Mouse (Mus musculus) midbrain, embryonic 13.5 days (tissue): ENCODE data around the gene Nsmce1. TPM values are rescaled to one million over a fixed set of nuclear protein-coding genes. Genes with fewer than 3 reads are reported as not detected.
A peak's percentile ranks its signal among the peaks of the same experiment; 100 is the strongest.

ENCODE experiments used
- ATAC-seq: fragments of 200-750 bp; cut with Nextera tagmentation; 2 replicates; pipeline ENCODE4 v1.8.0; 2017; ENCODE audit warnings: mild to moderate bottlenecking, moderate TSS enrichment, moderate library complexity
- H3K27ac ChIP-seq: fragments of 300-500 bp; sonication (generic); 2 replicates; pipeline ENCODE4 v1.5.1; 2015; ENCODE audit warnings: inconsistent platforms, mild to moderate bottlenecking, moderate library complexity
- H3K27me3 ChIP-seq: fragments of 300-500 bp; sonication (generic); 2 replicates; pipeline ENCODE4 v1.6.1; 2015; ENCODE audit warnings: mild to moderate bottlenecking, inconsistent platforms
- H3K36me3 ChIP-seq: fragments of 300-500 bp; sonication (generic); 2 replicates; pipeline ENCODE4 v1.6.1; 2015; ENCODE audit warnings: mild to moderate bottlenecking, inconsistent platforms
- H3K4me1 ChIP-seq: fragments of 300-500 bp; sonication (generic); replicated peaks from 2 replicates; pipeline ENCODE4 v1.6.1; 2015; ENCODE audit warnings: inconsistent platforms
- H3K4me2 ChIP-seq: fragments of 300-500 bp; sonication (generic); replicated peaks from 2 replicates; pipeline ENCODE4 v1.6.1; 2015; ENCODE audit warnings: moderate library complexity, mild to moderate bottlenecking, inconsistent platforms
- H3K4me3 ChIP-seq: fragments of 300-500 bp; sonication (generic); replicated peaks from 2 replicates; pipeline ENCODE4 v1.5.1; 2015; ENCODE audit warnings: mild to moderate bottlenecking, inconsistent platforms
- H3K9ac ChIP-seq: fragments of 300-500 bp; sonication (generic); replicated peaks from 2 replicates; pipeline ENCODE4 v1.6.1; 2015; ENCODE audit warnings: mild to moderate bottlenecking, inconsistent platforms
- H3K9me3 ChIP-seq: fragments of 300-500 bp; sonication (generic); 2 replicates; pipeline ENCODE4 v1.6.1; 2016; ENCODE audit warnings: mild to moderate bottlenecking, inconsistent platforms
- WGBS: fragments of 180-500 bp; shearing (Covaris S2); methylation state at CpG from one replicate; pipeline ENCODE4 v1.1.7; 2015; 5-methylcytosine and 5-hydroxymethylcytosine counted together
- polyA plus RNA-seq: library from polyadenylated mRNA; unstranded; fragments of >200 nt; fragmentation: Nextera tagmentation; extraction: Ambion mirVana; gene quantifications from 2 replicates; pipeline ENCODE4 v1.2.1, GENCODE M21; 2015

The Nsmce1 gene
- polyA plus RNA-seq, 1 experiment from 2014 or later: 110 TPM

DNA sequence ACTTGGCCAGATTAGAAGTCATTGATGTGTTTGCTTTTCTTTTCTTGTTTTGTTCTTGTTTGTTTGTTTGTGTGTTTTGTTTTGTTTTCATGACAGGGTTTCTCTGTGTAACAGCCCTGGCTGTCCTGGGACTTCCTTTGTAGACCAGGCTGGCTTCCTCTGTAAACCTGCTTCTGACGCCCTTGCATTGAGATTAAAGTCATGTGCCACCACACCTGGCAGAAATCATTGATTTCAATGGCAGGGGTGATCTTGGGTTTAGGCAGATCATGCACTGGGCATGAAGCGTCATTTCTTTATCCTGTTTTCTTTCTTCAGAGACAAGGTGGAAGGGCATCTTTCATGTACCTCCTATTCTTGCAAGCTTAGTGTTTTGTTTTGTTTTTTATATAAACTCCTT is 15.9 kb upstream of the Nsmce1 start:
- no peaks in the 10 kb centered on the region for H3K36me3 ChIP-seq

DNA sequence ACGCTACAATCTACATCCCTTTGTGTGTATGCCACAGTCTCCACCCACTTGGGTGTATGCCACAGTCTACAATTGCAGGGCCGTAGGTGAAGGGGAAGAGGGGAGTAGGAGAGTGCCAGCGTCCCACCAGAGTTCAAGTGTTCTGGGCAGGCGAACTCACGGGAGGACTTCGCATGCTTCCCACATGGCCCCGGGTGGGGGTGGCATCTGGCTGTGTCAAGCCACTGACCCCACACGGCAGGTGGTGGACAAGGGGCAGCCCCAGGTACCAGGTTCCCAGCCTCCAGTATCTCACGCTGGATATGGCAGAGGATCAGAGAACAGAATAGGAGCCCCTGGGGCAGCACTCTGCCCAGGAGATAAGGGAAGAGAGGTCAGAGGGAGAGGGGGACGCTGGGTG is 14.2 kb upstream of the Nsmce1 start:
- no peak for ATAC-seq

More for the DNA sequence above, 15.9 kb upstream of the Nsmce1 start:
- no peak overlapping the region for H3K27ac ChIP-seq
- no peak for ATAC-seq
- no peak overlapping the region for H3K9ac ChIP-seq
- WGBS: 92% methylated on average over 2 of the region's 2 CpGs
- H3K4me2 ChIP-seq: no peak overlapping the region
- H3K9me3 ChIP-seq: no peaks in the 10 kb centered on the region
- no peak overlapping the region for H3K4me3 ChIP-seq
- no peaks in the 10 kb centered on the region for H3K4me1 ChIP-seq
- H3K27me3 ChIP-seq: no peaks in the 10 kb centered on the region

DNA sequence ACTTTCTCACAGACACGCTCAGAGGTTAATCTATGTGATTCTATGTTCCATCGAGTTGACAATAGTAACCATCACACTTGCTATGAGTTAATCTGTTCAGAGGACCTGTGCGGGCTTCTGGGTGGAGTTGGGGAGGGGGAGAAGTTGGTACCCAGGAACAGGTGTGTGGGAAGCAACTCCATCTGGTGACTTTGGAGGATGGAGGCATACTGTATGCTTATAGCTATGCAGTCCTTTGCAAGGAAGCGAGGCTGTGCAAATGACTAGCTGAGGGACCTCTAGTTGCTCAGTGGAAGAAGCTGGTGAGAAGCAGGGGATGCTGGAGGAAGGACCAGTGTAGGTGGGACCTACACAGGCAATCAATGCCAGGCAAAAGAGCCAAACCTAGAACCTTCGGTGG is 13.2 kb upstream of the Nsmce1 start:
- no peaks in the 10 kb centered on the region for H3K36me3 ChIP-seq
- no peaks in the 10 kb centered on the region for H3K9me3 ChIP-seq
- ATAC-seq: no peak
- H3K4me3 ChIP-seq: no peak overlapping the region
- H3K27ac ChIP-seq: no peak overlapping the region
- H3K9ac ChIP-seq: no peak overlapping the region
- WGBS: 87% methylated on average over 5 of the region's 5 CpGs
- no peaks in the 10 kb centered on the region for H3K27me3 ChIP-seq
- no peaks in the 10 kb centered on the region for H3K4me1 ChIP-seq
- no peak overlapping the region for H3K4me2 ChIP-seq

More for the DNA sequence above, 14.2 kb upstream of the Nsmce1 start:
- 88% methylated on average over 10 of the region's 10 CpGs for WGBS
- H3K27ac ChIP-seq: no peak overlapping the region
- H3K9ac ChIP-seq: no peak overlapping the region
- no peak overlapping the region for H3K4me3 ChIP-seq
- H3K27me3 ChIP-seq: no peaks in the 10 kb centered on the region
- H3K4me2 ChIP-seq: no peak overlapping the region
- H3K36me3 ChIP-seq: no peaks in the 10 kb centered on the region
- no peaks in the 10 kb centered on the region for H3K4me1 ChIP-seq
- H3K9me3 ChIP-seq: no peaks in the 10 kb centered on the region

DNA sequence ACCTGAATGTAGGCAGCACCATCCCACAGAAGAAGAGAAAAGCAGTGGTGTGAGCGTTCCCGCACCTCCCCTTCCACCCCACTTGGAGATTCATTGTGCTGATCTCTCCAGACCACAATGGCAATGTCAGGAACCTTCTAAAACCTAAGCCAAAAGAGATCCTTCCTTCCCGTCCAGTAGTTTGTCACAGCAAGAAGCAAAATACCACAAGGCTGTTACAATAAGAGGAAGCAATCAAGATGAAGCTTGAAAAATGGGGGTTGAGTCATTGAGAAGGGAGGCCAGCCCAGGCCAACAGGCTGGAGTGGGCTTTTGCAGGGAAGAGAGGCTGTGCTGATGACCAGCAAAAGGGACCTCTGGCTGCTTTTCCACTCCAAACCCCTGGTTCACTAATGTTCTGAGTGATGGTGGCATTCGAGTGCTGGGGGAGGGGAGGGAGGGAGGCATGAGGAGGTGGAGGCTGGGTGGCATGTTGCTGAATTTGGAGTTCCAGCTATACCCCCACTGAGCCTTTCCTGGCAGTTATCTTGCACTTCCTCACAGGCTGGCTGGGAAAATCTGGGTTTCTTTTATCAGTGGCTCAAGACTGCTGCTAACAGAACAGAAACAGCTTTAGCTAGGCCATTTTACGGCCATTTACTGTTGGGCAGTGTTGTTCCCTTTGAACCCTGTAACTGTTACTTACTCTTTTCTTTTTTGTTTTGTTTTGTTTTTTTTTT is 12.1 kb upstream of the Nsmce1 start:
- Histone ChIP-seq H3K27ac (no peak overlapping the region), H3K4me1 (no peaks in the 10 kb centered on the region), H3K4me2 (no peak overlapping the region), H3K9me3 (no peaks in the 10 kb centered on the region), H3K9ac (no peak overlapping the region), H3K27me3 (no peaks in the 10 kb centered on the region), H3K36me3 (no peaks in the 10 kb centered on the region), H3K4me3 (no peak overlapping the region)
- WGBS: 79% methylated on average over 5 of the region's 5 CpGs
- no peak for ATAC-seq

DNA sequence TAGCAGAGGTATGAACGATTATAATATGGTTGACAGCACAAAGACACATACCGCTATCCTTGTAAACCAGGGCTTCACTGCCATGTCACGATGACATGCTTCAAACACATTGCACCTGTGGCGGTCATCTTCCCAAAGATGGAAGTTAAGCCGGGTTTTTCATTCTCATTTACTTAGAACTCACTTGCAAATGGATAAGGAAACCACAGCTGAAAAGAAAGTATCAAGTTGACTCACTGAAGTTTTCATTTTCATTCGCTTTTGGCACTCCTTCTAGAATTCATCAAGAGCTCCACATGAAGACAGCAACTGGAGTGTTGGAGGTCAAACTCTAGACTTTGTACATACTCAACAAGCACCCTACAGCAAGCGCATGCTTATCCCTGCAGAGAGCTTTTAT is 9.5 kb upstream of the Nsmce1 start:
- Histone ChIP-seq H3K4me3 (no peak overlapping the region), H3K27me3 (no peaks in the 10 kb centered on the region), H3K4me1 (no peaks in the 10 kb centered on the region), H3K9me3 (no peaks in the 10 kb centered on the region), H3K36me3 (no peaks in the 10 kb centered on the region), H3K9ac (no peak overlapping the region), H3K4me2 (no peak overlapping the region), H3K27ac (no peak overlapping the region)
- 91% methylated on average over 7 of the region's 7 CpGs for WGBS
- no peak for ATAC-seq

DNA sequence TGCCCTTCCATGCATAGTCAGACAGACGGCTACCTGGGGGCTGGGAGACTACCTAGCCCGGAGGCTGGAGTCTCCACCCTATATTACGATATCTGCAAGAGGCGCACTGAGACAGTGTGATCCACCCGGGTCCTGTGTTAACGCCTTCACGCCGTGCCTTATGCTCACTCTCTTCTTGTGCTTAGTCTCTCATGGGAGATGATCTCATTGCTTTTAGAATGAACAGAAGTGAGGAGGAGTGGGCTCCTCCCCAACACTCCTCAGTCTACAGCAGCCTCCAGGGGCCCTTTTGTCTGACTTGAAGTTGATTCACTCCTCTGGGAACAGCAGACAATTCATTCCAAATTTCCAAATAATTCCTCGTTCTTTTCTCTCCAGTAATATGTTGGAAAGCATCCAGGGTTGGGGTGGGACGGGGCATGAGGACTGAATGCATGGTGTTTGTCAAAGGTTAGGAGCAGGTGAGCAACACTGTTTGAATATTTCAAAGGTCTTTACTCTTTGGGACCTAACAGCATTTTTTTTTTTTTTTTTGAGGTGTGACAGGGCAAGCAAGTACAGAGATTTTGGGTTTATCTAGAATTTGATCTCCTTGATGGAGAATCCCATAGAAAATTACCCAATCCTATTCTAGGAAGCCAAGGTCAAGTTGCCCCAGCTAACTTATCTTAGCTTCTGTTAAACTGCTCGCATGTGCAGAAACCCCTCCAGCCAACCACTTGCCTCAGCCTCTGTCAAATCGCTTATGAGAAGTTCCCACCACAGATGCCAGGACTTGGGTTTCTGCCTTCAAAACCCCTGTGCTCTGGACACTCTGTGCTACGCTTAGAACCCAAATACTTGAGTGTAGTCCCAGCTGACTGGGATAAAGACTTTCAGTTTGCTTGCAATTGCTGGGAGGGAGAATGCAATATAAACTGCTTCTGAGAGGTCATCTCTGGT is 8.8 kb upstream of the Nsmce1 start:
- Histone ChIP-seq H3K9ac (no peak overlapping the region), H3K27ac (no peak overlapping the region), H3K4me2 (no peak overlapping the region), H3K4me1 (no peaks in the 10 kb centered on the region), H3K36me3 (no peaks in the 10 kb centered on the region), H3K27me3 (no peaks in the 10 kb centered on the region), H3K4me3 (no peak overlapping the region), H3K9me3 (no peaks in the 10 kb centered on the region)
- no peak for ATAC-seq
- WGBS: 79% methylated on average over 13 of the region's 13 CpGs

DNA sequence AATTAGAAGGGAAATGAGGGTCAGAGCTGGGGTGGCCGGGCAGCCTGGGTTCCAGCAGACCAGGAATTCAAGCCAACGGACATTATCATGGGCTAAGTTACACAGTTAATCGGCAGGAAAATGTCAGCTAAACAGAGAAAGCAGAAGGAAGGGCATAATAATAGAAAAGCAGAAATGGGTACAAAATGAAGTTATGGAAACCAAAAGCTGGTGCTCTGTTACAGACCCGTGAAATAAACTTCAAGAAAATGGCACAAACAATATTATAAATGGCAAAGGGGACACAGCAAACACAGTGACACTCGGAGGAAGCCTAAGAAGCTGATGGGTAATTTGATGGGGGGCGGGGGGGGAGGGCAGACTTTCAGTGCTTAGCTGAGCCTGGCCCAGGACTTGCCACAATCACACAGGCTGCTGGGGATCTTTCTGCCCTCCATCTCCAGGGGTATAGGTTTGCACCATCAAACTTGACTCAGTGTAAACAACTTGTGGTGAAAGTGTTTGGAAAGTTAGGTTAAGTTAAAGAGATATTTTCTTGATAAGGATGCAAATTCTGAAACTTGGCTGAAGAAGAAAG is 4.6 kb upstream of the Nsmce1 start:
- H3K27ac ChIP-seq: no peak overlapping the region
- ATAC-seq: no peak
- no peak overlapping the region for H3K9ac ChIP-seq
- WGBS: 80% methylated on average over 6 of the region's 6 CpGs
- no peaks in the 10 kb centered on the region for H3K27me3 ChIP-seq
- no peaks in the 10 kb centered on the region for H3K9me3 ChIP-seq
- no peak overlapping the region for H3K4me2 ChIP-seq
- H3K4me1 ChIP-seq: peaks cover 8% of the 10 kb centered on the region
- H3K36me3 ChIP-seq: no peaks in the 10 kb centered on the region
- no peak overlapping the region for H3K4me3 ChIP-seq

DNA sequence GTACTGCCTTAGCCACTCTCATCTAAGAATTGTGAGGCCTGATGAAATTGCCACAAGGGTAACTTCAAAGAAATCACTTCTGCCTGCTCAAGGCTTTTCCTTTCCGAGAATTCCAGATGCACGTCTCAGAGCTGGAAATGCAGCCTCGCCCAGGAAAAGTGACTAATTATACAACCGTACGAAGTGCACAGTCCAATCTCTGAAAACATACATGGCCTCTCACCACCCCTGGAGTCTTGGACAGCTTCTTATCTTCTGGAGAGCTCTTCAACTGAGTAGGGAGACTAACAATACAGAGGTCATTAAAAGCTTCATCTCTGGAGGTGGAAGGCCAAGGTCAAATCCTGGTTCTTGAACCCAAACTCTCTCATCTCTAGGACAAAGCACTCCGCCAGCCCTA is 1.2 kb upstream of the Nsmce1 start:
- Histone ChIP-seq H3K27ac (no peak overlapping the region), H3K4me2 (no peak overlapping the region), H3K4me3 (no peak overlapping the region), H3K4me1 (peaks cover 22% of the 10 kb centered on the region), H3K27me3 (no peaks in the 10 kb centered on the region), H3K9me3 (no peaks in the 10 kb centered on the region), H3K36me3 (no peaks in the 10 kb centered on the region), H3K9ac (no peak overlapping the region)
- no peak for ATAC-seq
- WGBS: 83% methylated on average over 6 of the region's 6 CpGs

DNA sequence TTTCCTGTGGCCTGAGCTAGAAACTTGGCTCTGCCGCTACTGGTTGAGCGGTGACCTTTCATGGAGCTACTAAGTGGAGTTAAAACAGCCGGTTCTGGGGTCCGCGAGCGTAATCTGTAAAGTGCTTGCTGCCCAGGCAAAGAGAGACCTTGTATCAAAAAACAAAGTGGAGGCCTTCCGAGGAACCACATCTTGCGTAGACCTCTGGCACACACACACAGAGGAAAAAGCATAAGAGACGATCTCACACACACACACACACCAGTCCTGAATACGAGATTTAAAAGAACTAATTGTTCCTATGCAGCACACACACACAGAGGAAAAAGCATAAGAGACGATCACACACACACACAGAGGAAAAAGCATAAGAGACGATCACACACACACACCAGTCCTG is 364 bp upstream of the Nsmce1 start:
- Histone ChIP-seq H3K27me3 (no peaks in the 10 kb centered on the region), H3K9ac (peak overlapping the region; percentile 82), H3K36me3 (no peaks in the 10 kb centered on the region), H3K4me3 (peak overlapping the region; percentile 64), H3K9me3 (no peaks in the 10 kb centered on the region), H3K27ac (peak overlapping the region; percentile 87), H3K4me2 (peak overlapping the region; percentile 71), H3K4me1 (peaks cover 22% of the 10 kb centered on the region)
- ATAC-seq: peak; percentile 19
- 20% methylated on average over 12 of the region's 12 CpGs for WGBS

DNA sequence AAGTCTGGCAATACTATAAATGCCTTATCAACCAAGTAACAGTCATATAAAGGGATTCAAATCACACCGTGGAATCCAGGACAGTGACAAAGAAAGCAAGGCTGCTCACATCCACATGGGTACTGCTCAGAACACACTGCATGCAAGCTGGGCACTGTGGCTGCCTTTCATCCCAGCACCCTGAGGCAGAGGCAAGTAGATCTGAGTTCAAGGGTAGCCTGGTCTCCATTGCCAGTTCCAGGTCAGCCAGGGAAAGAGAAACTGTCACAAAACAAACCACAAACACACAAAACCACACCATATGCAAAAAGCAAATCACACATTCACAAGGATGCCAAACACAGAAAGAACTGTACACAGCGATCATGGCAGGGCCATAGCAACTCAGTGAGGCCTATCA is 1.8 kb downstream of the Nsmce1 start:
- Histone ChIP-seq H3K27ac (no peak overlapping the region), H3K4me1 (peaks cover 22% of the 10 kb centered on the region), H3K9ac (no peak overlapping the region), H3K4me2 (no peak overlapping the region), H3K36me3 (peaks cover 16% of the 10 kb centered on the region), H3K27me3 (no peaks in the 10 kb centered on the region), H3K9me3 (no peaks in the 10 kb centered on the region), H3K4me3 (no peak overlapping the region)
- no peak for ATAC-seq
- 94% methylated on average over 2 of the region's 2 CpGs for WGBS

DNA sequence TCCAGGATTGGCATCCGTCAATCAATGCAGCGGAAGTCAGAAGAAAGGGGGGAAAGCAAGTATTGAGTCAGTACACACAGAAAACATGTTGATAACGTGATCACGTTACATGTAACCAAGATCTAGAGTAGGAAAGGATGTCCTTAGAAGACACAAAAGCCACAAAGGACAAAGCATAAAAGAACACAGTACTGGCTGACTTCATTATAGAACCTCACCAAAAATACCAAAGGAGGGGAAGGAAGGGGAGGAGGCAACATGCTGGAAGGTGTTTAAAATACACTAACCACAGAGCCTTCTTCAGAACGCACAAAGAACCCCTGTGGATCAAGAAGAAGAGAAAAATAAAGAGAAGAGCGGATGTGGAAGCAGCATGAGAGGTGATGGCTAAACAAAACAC is 2.7 kb downstream of the Nsmce1 start:
- no peak for ATAC-seq
- no peaks in the 10 kb centered on the region for H3K9me3 ChIP-seq
- peaks cover 25% of the 10 kb centered on the region for H3K36me3 ChIP-seq
- no peak overlapping the region for H3K4me3 ChIP-seq
- no peak overlapping the region for H3K9ac ChIP-seq
- H3K27ac ChIP-seq: no peak overlapping the region
- WGBS: 83% methylated on average over 6 of the region's 6 CpGs
- H3K4me2 ChIP-seq: no peak overlapping the region
- peaks cover 22% of the 10 kb centered on the region for H3K4me1 ChIP-seq
- H3K27me3 ChIP-seq: no peaks in the 10 kb centered on the region

DNA sequence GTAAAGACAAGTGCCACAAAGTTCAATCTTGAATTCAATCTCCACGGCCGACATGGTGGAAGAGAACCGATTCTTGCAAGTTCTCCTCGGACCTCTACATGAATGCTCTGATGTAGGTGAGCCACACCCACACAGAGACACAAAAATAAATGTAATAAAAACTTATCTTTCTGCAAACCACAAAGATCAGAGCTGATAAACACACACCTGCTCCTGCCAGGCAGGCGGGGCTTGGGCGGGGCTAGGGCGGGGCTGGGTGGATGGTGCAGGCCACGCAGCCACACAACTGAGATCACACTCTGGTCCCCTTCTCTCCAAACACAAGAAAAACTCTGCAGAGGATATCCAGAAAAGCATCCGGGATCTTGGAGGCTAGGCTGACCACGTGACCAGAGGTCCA is 4.3 kb downstream of the Nsmce1 start:
- H3K9me3 ChIP-seq: no peaks in the 10 kb centered on the region
- no peak overlapping the region for H3K9ac ChIP-seq
- 90% methylated on average over 10 of the region's 10 CpGs for WGBS
- no peaks in the 10 kb centered on the region for H3K27me3 ChIP-seq
- H3K36me3 ChIP-seq: peaks cover 39% of the 10 kb centered on the region
- H3K27ac ChIP-seq: no peak overlapping the region
- H3K4me2 ChIP-seq: no peak overlapping the region
- H3K4me3 ChIP-seq: no peak overlapping the region
- no peak for ATAC-seq
- H3K4me1 ChIP-seq: peaks cover 19% of the 10 kb centered on the region
